Mouse (Mus musculus) embryonic facial prominence, embryonic 12.5 days (tissue): Measurements from ENCODE around the gene 4930407I10Rik. TPM values are rescaled to one million over a fixed set of nuclear protein-coding genes. Genes with fewer than 3 reads are reported as not detected.

Experiments
- ATAC-seq: fragments of 200-750 bp; cut with Nextera tagmentation; 2 replicates; pipeline ENCODE4 v1.8.0; 2017; ENCODE audit not compliant: insufficient number of reproducible peaks, insufficient read depth, low FRiP score, low TSS enrichment
- H3K27ac ChIP-seq: fragments of 300-500 bp; sonication (generic); 2 replicates; pipeline ENCODE4 v1.5.1; 2016; ENCODE audit warnings: mild to moderate bottlenecking
- H3K27me3 ChIP-seq: fragments of 300-500 bp; sonication (generic); 2 replicates; pipeline ENCODE4 v1.6.1; 2016; ENCODE audit warnings: mild to moderate bottlenecking, moderate library complexity
- H3K36me3 ChIP-seq: fragments of 300-500 bp; sonication (generic); 2 replicates; pipeline ENCODE4 v1.6.1; 2016; ENCODE audit warnings: mild to moderate bottlenecking
- H3K4me1 ChIP-seq: fragments of 300-500 bp; sonication (generic); 2 replicates; pipeline ENCODE4 v1.6.1; 2016
- H3K4me2 ChIP-seq: fragments of 300-500 bp; sonication (generic); replicated peaks from 2 replicates; pipeline ENCODE4 v1.6.1; 2016; ENCODE audit warnings: mild to moderate bottlenecking, moderate library complexity
- H3K4me3 ChIP-seq: fragments of 300-500 bp; sonication (generic); 2 replicates; pipeline ENCODE4 v1.5.1; 2016; ENCODE audit warnings: mild to moderate bottlenecking
- H3K9ac ChIP-seq: fragments of 300-500 bp; sonication (generic); 2 replicates; pipeline ENCODE4 v1.6.1; 2016; ENCODE audit warnings: mild to moderate bottlenecking, moderate library complexity
- H3K9me3 ChIP-seq: fragments of 300-500 bp; sonication (generic); 2 replicates; pipeline ENCODE4 v1.6.1; 2016; ENCODE audit warnings: mild to moderate bottlenecking, moderate library complexity
- WGBS: fragments of 180-500 bp; shearing (Covaris S2); methylation state at CpG from one replicate; pipeline ENCODE4 v1.1.7; 2016; 5-methylcytosine and 5-hydroxymethylcytosine counted together
- polyA plus RNA-seq: library from polyadenylated mRNA; unstranded; fragments of >200 nt; fragmentation: Nextera tagmentation; extraction: Ambion mirVana; gene quantifications from 2 replicates; pipeline ENCODE4 v1.2.1, GENCODE M21; 2016

The 4930407I10Rik gene
- polyA plus RNA-seq, result 0.04 TPM in 1 of 2 replicates, not detected in the other

GRCm38 (mm10) chr15:82058719-82059201 lies at the start of gene 4930407I10Rik:
TSS of gene 4930407I10Rik (plus strand) at chr15:82059151.
- Histone ChIP-seq H3K9me3 (no peaks in the 10 kb centered on the region), H3K27me3 (0 out of 2 replicates have a peak, but pooled peaks cover 9% of the 10 kb centered on the region), H3K4me1 (peaks cover 7% of the 10 kb centered on the region; the same call in 1 of the 2 replicates), H3K9ac (no peak within 1 kb of the TSS), H3K4me2 (no peak within 1 kb of the TSS), H3K4me3 (no peak within 1 kb of the TSS), H3K27ac (no peak within 1 kb of the TSS), H3K36me3 (no peaks in the 10 kb centered on the region)
- WGBS, result 75% methylated on average over 1 of the region's 1 CpGs
- ATAC-seq, result no peak

- no peak overlapping the region for H3K4me2 ChIP-seq
- H3K27ac ChIP-seq, result no peak overlapping the region
- peaks cover 14% of the 10 kb centered on the region for H3K4me1 ChIP-seq
- H3K9ac ChIP-seq, result no peak overlapping the region
- no peaks in the 10 kb centered on the region for H3K36me3 ChIP-seq
- 79% methylated on average over 6 of the region's 6 CpGs for WGBS
- no peaks in the 10 kb centered on the region for H3K27me3 ChIP-seq
- no peaks in the 10 kb centered on the region for H3K9me3 ChIP-seq
- H3K4me3 ChIP-seq, result no peak overlapping the region
- no peak for ATAC-seq
Measured at GRCm38 (mm10) chr15:82011947-82012346, 47.0 kb upstream of the 4930407I10Rik start.

GRCm38 (mm10) chr15:82014745-82015391 lies 44.1 kb upstream of the 4930407I10Rik start:
- Histone ChIP-seq H3K27ac (0 out of 2 replicates have a peak overlapping the region, but pooled peaks have one; percentile 74), H3K36me3 (peaks cover 5% of the 10 kb centered on the region; the same call in 1 of the 2 replicates), H3K27me3 (no peaks in the 10 kb centered on the region), H3K9me3 (no peaks in the 10 kb centered on the region), H3K4me1 (peaks cover 14% of the 10 kb centered on the region), H3K4me2 (peak overlapping the region; percentile 93), H3K9ac (peak overlapping the region; percentile 84), H3K4me3 (peak overlapping the region; percentile 92)
- WGBS, result 14% methylated on average over 9 of the region's 9 CpGs
- ATAC-seq, result no peak

GRCm38 (mm10) chr15:82015392-82016100 lies 43.4 kb upstream of the 4930407I10Rik start:
- peak overlapping the region; percentile 74 for H3K27ac ChIP-seq
- ATAC-seq, result peak; percentile 75
- H3K36me3 ChIP-seq, result peaks cover 10% of the 10 kb centered on the region; the same call in 1 of the 2 replicates
- peaks cover 14% of the 10 kb centered on the region for H3K4me1 ChIP-seq
- H3K9ac ChIP-seq, result peak overlapping the region; percentile 84
- H3K4me3 ChIP-seq, result peak overlapping the region; percentile 92
- no peaks in the 10 kb centered on the region for H3K9me3 ChIP-seq
- peak overlapping the region; percentile 93 for H3K4me2 ChIP-seq
- H3K27me3 ChIP-seq, result no peaks in the 10 kb centered on the region
- WGBS, result under 1% methylated on average over 39 of the region's 39 CpGs

GRCm38 (mm10) chr15:82016101-82016808 lies 42.7 kb upstream of the 4930407I10Rik start:
- H3K9me3 ChIP-seq, result no peaks in the 10 kb centered on the region
- peak overlapping the region; percentile 84 for H3K9ac ChIP-seq
- H3K27me3 ChIP-seq, result no peaks in the 10 kb centered on the region
- peaks cover 10% of the 10 kb centered on the region; the same call in 1 of the 2 replicates for H3K36me3 ChIP-seq
- H3K4me3 ChIP-seq, result peak overlapping the region; percentile 92
- peak overlapping the region; percentile 93 for H3K4me2 ChIP-seq
- H3K4me1 ChIP-seq, result peaks cover 14% of the 10 kb centered on the region
- peak; percentile 94 for ATAC-seq
- WGBS, result under 1% methylated on average over 53 of the region's 53 CpGs
- peak overlapping the region; percentile 74 for H3K27ac ChIP-seq

GRCm38 (mm10) chr15:82016830-82017229 lies 42.1 kb upstream of the 4930407I10Rik start:
- WGBS, result 17% methylated on average over 6 of the region's 6 CpGs
- peaks cover 14% of the 10 kb centered on the region for H3K4me1 ChIP-seq
- peak overlapping the region; percentile 55; the same call in 1 of the 2 replicates for H3K27ac ChIP-seq

GRCm38 (mm10) chr15:82017461-82017860 lies 41.5 kb upstream of the 4930407I10Rik start:
- Histone ChIP-seq H3K36me3 (peaks cover 17% of the 10 kb centered on the region; the same call in 1 of the 2 replicates), H3K27ac (no peak overlapping the region), H3K27me3 (no peaks in the 10 kb centered on the region), H3K4me1 (peaks cover 14% of the 10 kb centered on the region), H3K9ac (no peak overlapping the region), H3K4me3 (no peak overlapping the region), H3K4me2 (no peak overlapping the region), H3K9me3 (no peaks in the 10 kb centered on the region)
- WGBS, result 76% methylated on average over 4 of the region's 4 CpGs
- no peak for ATAC-seq

More at GRCm38 (mm10) chr15:82016830-82017229, 42.1 kb upstream of the 4930407I10Rik start:
- Histone ChIP-seq H3K9ac (peak overlapping the region; percentile 67), H3K27me3 (no peaks in the 10 kb centered on the region), H3K9me3 (no peaks in the 10 kb centered on the region), H3K36me3 (peaks cover 12% of the 10 kb centered on the region; the same call in 1 of the 2 replicates), H3K4me2 (peak overlapping the region; percentile 93), H3K4me3 (peak overlapping the region; percentile 92)
- no peak for ATAC-seq

GRCm38 (mm10) chr15:82019288-82019687 lies 39.7 kb upstream of the 4930407I10Rik start:
- WGBS, result 84% methylated on average over 3 of the region's 3 CpGs
- peaks cover 35% of the 10 kb centered on the region for H3K36me3 ChIP-seq
- H3K4me2 ChIP-seq, result no peak overlapping the region
- no peak overlapping the region for H3K9ac ChIP-seq
- ATAC-seq, result no peak
- no peaks in the 10 kb centered on the region for H3K9me3 ChIP-seq
- no peaks in the 10 kb centered on the region for H3K27me3 ChIP-seq
- no peak overlapping the region for H3K27ac ChIP-seq
- peaks cover 8% of the 10 kb centered on the region for H3K4me1 ChIP-seq
- no peak overlapping the region for H3K4me3 ChIP-seq

GRCm38 (mm10) chr15:82022535-82023088 lies 36.3 kb upstream of the 4930407I10Rik start:
- Histone ChIP-seq H3K9me3 (no peaks in the 10 kb centered on the region), H3K4me1 (no peaks in the 10 kb centered on the region), H3K36me3 (peaks cover 66% of the 10 kb centered on the region), H3K4me3 (no peak overlapping the region), H3K9ac (no peak overlapping the region), H3K27me3 (no peaks in the 10 kb centered on the region), H3K27ac (no peak overlapping the region), H3K4me2 (no peak overlapping the region)
- 90% methylated on average over 13 of the region's 13 CpGs for WGBS
- no peak for ATAC-seq

GRCm38 (mm10) chr15:82023965-82024635 lies 34.9 kb upstream of the 4930407I10Rik start:
- peaks cover 75% of the 10 kb centered on the region for H3K36me3 ChIP-seq
- H3K27ac ChIP-seq, result no peak overlapping the region
- H3K4me1 ChIP-seq, result no peaks in the 10 kb centered on the region
- no peaks in the 10 kb centered on the region for H3K27me3 ChIP-seq
- H3K9me3 ChIP-seq, result no peaks in the 10 kb centered on the region
- no peak overlapping the region for H3K4me2 ChIP-seq
- H3K9ac ChIP-seq, result no peak overlapping the region
- WGBS, result 92% methylated on average over 6 of the region's 6 CpGs
- no peak for ATAC-seq
- no peak overlapping the region for H3K4me3 ChIP-seq
